Mouse (Mus musculus) cerebellum, adult 9-11 months (tissue): ENCODE results near the gene 1700056E22Rik.
A peak's percentile ranks its signal among the peaks of the same experiment; 100 is the strongest.

ENCODE experiments used
- DNase-seq: peaks from one replicate; pipeline ENCODE4 v3.0.0; 2022

The 1700056E22Rik gene

GRCm38 (mm10) chr1:184034011-184034557 lies at the start of gene 1700056E22Rik:
Gene 1700056E22Rik, minus strand, starts transcription at chr1:184034301.
- DNase-seq, result peak; percentile 99

- DNase-seq, result no peak
Observed at GRCm38 (mm10) chr1:184083166-184083565, 49.1 kb upstream of the 1700056E22Rik start.

- DNase-seq, result no peak
Observed at GRCm38 (mm10) chr1:184082661-184083060, 48.6 kb upstream of the 1700056E22Rik start.

- DNase-seq, result no peak
Observed at GRCm38 (mm10) chr1:184079304-184079703, 45.2 kb upstream of the 1700056E22Rik start.

- no peak for DNase-seq
Observed at GRCm38 (mm10) chr1:184076756-184077155, 42.7 kb upstream of the 1700056E22Rik start.

- DNase-seq, result no peak
Observed at GRCm38 (mm10) chr1:184076065-184076464, 42.0 kb upstream of the 1700056E22Rik start.

- DNase-seq, result no peak
Observed at GRCm38 (mm10) chr1:184068971-184069370, 34.9 kb upstream of the 1700056E22Rik start.

GRCm38 (mm10) chr1:184067704-184068558 lies 33.8 kb upstream of the 1700056E22Rik start:
- no peak for DNase-seq

- DNase-seq, result no peak
Observed at GRCm38 (mm10) chr1:184066460-184067287, 32.6 kb upstream of the 1700056E22Rik start.

GRCm38 (mm10) chr1:184065589-184066361 lies 31.7 kb upstream of the 1700056E22Rik start:
- DNase-seq, result no peak

- no peak for DNase-seq
Observed at GRCm38 (mm10) chr1:184064306-184064705, 30.2 kb upstream of the 1700056E22Rik start.

- no peak for DNase-seq
Observed at GRCm38 (mm10) chr1:184061901-184062300, 27.8 kb upstream of the 1700056E22Rik start.

GRCm38 (mm10) chr1:184060828-184061734 lies 27.0 kb upstream of the 1700056E22Rik start:
- no peak for DNase-seq

- DNase-seq, result no peak
Observed at GRCm38 (mm10) chr1:184060381-184060780, 26.3 kb upstream of the 1700056E22Rik start.

GRCm38 (mm10) chr1:184059814-184060213 lies 25.7 kb upstream of the 1700056E22Rik start:
- DNase-seq, result no peak

GRCm38 (mm10) chr1:184058206-184058605 lies 24.1 kb upstream of the 1700056E22Rik start:
- no peak for DNase-seq

- DNase-seq, result no peak
Observed at GRCm38 (mm10) chr1:184054176-184054575, 20.1 kb upstream of the 1700056E22Rik start.

- DNase-seq, result no peak
Observed at GRCm38 (mm10) chr1:184053711-184054110, 19.6 kb upstream of the 1700056E22Rik start.

GRCm38 (mm10) chr1:184053141-184053540 lies 19.0 kb upstream of the 1700056E22Rik start:
- DNase-seq, result no peak

- DNase-seq, result no peak
Observed at GRCm38 (mm10) chr1:184052331-184052730, 18.2 kb upstream of the 1700056E22Rik start.

GRCm38 (mm10) chr1:184051824-184052223 lies 17.7 kb upstream of the 1700056E22Rik start:
- peak; percentile 68 for DNase-seq
